Mouse (Mus musculus) hindbrain, embryonic 14.5 days (tissue): ENCODE results near the gene BC051142. TPM values are rescaled to one million over a fixed set of nuclear protein-coding genes. Genes with fewer than 3 reads are reported as not detected.
"Not testable (repeated sequence)": the region's sequence is repeated elsewhere in the genome, so short reads cannot be mapped to it uniquely, and the experiment has no call there.

Experiments used
- ATAC-seq: fragments of 200-750 bp; cut with Nextera tagmentation; 2 replicates; pipeline ENCODE4 v1.8.0; 2017; ENCODE audit warnings: moderate number of reproducible peaks, mild to moderate bottlenecking, moderate TSS enrichment, moderate library complexity; ENCODE audit not compliant: low FRiP score
- DNase-seq: peaks from one replicate; pipeline ENCODE4 v3.0.0-alpha.2; 2015; ENCODE audit warnings: low spot score
- H3K27ac ChIP-seq: fragments of 300-500 bp; sonication (generic); 2 replicates; pipeline ENCODE4 v1.5.1; 2014; ENCODE audit warnings: mild to moderate bottlenecking, moderate library complexity
- H3K27me3 ChIP-seq: fragments of 300-500 bp; sonication (generic); 2 replicates; pipeline ENCODE4 v1.6.1; 2014; ENCODE audit warnings: mild to moderate bottlenecking, low read length, mixed read lengths; ENCODE audit not compliant: control insufficient read depth, insufficient read depth
- H3K36me3 ChIP-seq: fragments of 300-500 bp; sonication (generic); replicated peaks from 2 replicates; pipeline ENCODE4 v1.6.1; 2014; ENCODE audit not compliant: control insufficient read depth, insufficient read depth
- H3K4me1 ChIP-seq: fragments of 300-500 bp; sonication (generic); replicated peaks from 2 replicates; pipeline ENCODE4 v1.6.1; 2014; ENCODE audit warnings: antibody characterized with exemption, low read length, mixed read lengths; ENCODE audit not compliant: control insufficient read depth, insufficient read depth
- H3K4me2 ChIP-seq: fragments of 300-500 bp; sonication (generic); replicated peaks from 2 replicates; pipeline ENCODE4 v1.6.1; 2014; ENCODE audit warnings: mild to moderate bottlenecking, moderate library complexity
- H3K4me3 ChIP-seq: fragments of 300-500 bp; sonication (generic); replicated peaks from 2 replicates; pipeline ENCODE4 v1.5.1; 2014; ENCODE audit warnings: mild to moderate bottlenecking, low read length
- H3K9ac ChIP-seq: fragments of 300-500 bp; sonication (generic); 2 replicates; pipeline ENCODE4 v1.6.1; 2014
- H3K9me3 ChIP-seq: fragments of 300-500 bp; sonication (generic); 2 replicates; pipeline ENCODE4 v1.6.1; 2016; ENCODE audit warnings: low read length; ENCODE audit not compliant: control insufficient read depth
- WGBS: fragments of 180-500 bp; shearing (Covaris S2); extraction: QIAGEN DNeasy Blood & Tissue Kit; methylation state at CpG from one replicate; pipeline ENCODE4 v1.1.7; 2014; 5-methylcytosine and 5-hydroxymethylcytosine counted together
- polyA plus RNA-seq: library from polyadenylated mRNA; unstranded; fragments of >200 nt; fragmentation: Nextera tagmentation; extraction: Ambion mirVana; gene quantifications from 2 replicates; pipeline ENCODE4 v1.2.1, GENCODE M21; 2014

BC051142 gene
- polyA plus RNA-seq, 1 experiment from 2014 or later, result 5.6 TPM

GRCm38 (mm10) chr17:34477238-34478013, 78.8 kb downstream of the BC051142 start, which contains the start of gene Btnl4:
Gene Btnl4, minus strand, starts transcription at chr17:34477318.
- H3K36me3 ChIP-seq, H3K9ac ChIP-seq, H3K4me1 ChIP-seq, DNase-seq, H3K9me3 ChIP-seq, H3K4me3 ChIP-seq, H3K27ac ChIP-seq, H3K4me2 ChIP-seq, ATAC-seq, H3K27me3 ChIP-seq: not testable (repeated sequence)
- WGBS, result 90% methylated on average over 4 of the region's 5 CpGs

DNA sequence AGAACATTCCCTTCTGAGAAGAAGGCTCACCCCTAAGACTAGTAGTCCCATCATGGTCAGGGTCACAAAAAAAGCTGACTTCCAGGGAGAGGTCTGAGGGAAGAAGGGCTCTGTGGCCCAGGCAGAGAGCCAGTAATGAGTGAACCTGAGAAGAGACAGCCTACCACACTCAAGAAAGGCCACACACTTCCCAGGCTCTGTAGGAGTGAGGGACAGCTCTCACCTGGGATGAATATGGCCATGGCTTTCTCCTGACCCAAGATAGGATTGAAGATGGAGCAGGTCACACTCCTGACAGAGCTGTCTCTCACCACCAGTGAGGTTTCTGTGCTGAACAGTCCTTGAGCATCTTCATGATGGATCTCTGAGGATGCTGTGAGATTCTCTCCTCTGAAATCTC, 94.2 kb downstream of the BC051142 start:
- no peak for DNase-seq
- no peak overlapping the region for H3K4me3 ChIP-seq
- ATAC-seq, result no peak
- H3K4me2 ChIP-seq, result no peak overlapping the region
- H3K4me1 ChIP-seq, result no peaks in the 10 kb centered on the region
- H3K9me3 ChIP-seq, result no peaks in the 10 kb centered on the region
- no peak overlapping the region for H3K9ac ChIP-seq
- H3K27ac ChIP-seq, result no peak overlapping the region
- no peaks in the 10 kb centered on the region for H3K27me3 ChIP-seq
- H3K36me3 ChIP-seq, result no peaks in the 10 kb centered on the region

DNA sequence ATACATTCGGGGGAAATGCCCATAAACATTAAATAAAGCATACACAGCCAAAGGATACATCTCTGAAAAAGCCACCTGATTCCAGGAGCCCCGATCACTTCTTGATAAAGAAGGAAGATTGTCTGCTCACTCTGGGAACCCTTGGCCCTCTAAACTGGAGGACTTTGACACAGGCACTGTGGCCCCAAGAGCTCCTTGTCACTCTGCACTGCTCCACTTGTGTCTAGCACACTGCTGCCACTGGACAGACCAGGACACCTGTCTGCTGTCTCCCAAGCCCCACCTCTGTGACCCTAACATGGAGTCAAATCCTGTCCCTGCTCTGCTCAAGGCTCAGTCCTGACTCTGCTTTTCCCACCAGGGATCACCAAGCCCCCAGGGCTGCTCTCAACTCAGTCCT, 96.5 kb downstream of the BC051142 start:
- H3K27ac ChIP-seq, DNase-seq, H3K9ac ChIP-seq, H3K4me2 ChIP-seq, H3K36me3 ChIP-seq, H3K27me3 ChIP-seq, ATAC-seq, H3K4me1 ChIP-seq, H3K9me3 ChIP-seq, H3K4me3 ChIP-seq: not testable (repeated sequence)
- WGBS, result 92% methylated on average over 2 of the region's 2 CpGs

GRCm38 (mm10) chr17:34496539-34496938, 97.9 kb downstream of the BC051142 start:
- no peaks in the 10 kb centered on the region for H3K9me3 ChIP-seq
- no peaks in the 10 kb centered on the region for H3K4me1 ChIP-seq
- no peak overlapping the region for H3K27ac ChIP-seq
- H3K4me3 ChIP-seq, result no peak overlapping the region
- no peaks in the 10 kb centered on the region for H3K36me3 ChIP-seq
- no peak overlapping the region for H3K9ac ChIP-seq
- DNase-seq, result no peak
- ATAC-seq, result no peak
- WGBS, result 86% methylated on average over 1 of the region's 2 CpGs
- no peak overlapping the region for H3K4me2 ChIP-seq
- H3K27me3 ChIP-seq, result no peaks in the 10 kb centered on the region

- not testable (repeated sequence) for H3K27ac ChIP-seq, H3K4me2 ChIP-seq, H3K36me3 ChIP-seq, H3K27me3 ChIP-seq, H3K4me3 ChIP-seq, H3K4me1 ChIP-seq, H3K9me3 ChIP-seq, ATAC-seq, DNase-seq, H3K9ac ChIP-seq
- 89% methylated on average over 3 of the region's 3 CpGs for WGBS
These were observed 98.7 kb downstream of the BC051142 start for GRCm38 (mm10) chr17:34497319-34497718.

DNA sequence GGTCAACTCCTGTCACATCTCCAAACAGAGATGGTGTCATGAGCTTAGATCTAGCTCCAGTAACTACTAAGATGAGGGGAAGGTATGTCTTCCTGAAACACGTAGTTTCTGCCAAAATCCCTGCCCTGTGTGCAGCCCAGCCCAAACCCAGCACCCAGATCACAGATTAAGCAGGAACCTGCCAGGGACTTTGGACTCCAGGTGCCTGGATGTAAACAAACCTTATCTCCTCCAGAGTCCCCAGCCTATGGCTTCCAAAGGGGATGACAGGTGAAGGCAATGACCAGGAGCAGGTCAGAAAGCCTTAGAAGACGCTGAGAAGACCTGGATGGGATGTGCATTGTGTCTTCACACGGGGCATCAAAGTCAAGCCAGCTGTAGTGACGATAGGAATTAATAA, 99.1 kb downstream of the BC051142 start:
- H3K4me3 ChIP-seq, H3K4me2 ChIP-seq, H3K9me3 ChIP-seq, ATAC-seq, H3K9ac ChIP-seq, H3K27me3 ChIP-seq, H3K27ac ChIP-seq, H3K4me1 ChIP-seq, H3K36me3 ChIP-seq, DNase-seq: not testable (repeated sequence)
- WGBS, result 74% methylated on average over 2 of the region's 4 CpGs

- DNase-seq (no peak), ATAC-seq (no peak)
- Histone ChIP-seq H3K4me1 (no peaks in the 10 kb centered on the region), H3K9ac (no peak overlapping the region), H3K36me3 (no peaks in the 10 kb centered on the region), H3K9me3 (no peaks in the 10 kb centered on the region), H3K4me3 (no peak overlapping the region), H3K27me3 (no peaks in the 10 kb centered on the region), H3K27ac (no peak overlapping the region), H3K4me2 (no peak overlapping the region)
These were observed 109.0 kb downstream of the BC051142 start for GRCm38 (mm10) chr17:34507591-34507990.

Other genes starting within 250 kb of the BC051142 start
- 0.72 and 0.76 TPM in 2 replicates for gene H2-DMb1, start 245.7 kb upstream of the BC051142 start, polyA plus RNA-seq
- gene Tap1, start 211.3 kb upstream of the BC051142 start, polyA plus RNA-seq, result 2.2 and 2.6 TPM in 2 replicates
- gene Psmb9, start 211.1 kb upstream of the BC051142 start, polyA plus RNA-seq, result 0.95 and 1.2 TPM in 2 replicates
- 3.6 and 3.8 TPM in 2 replicates for gene Psmb8, start 201.1 kb upstream of the BC051142 start, polyA plus RNA-seq
- 0.72 and 1.6 TPM in 2 replicates for gene Tap2, start 195.3 kb upstream of the BC051142 start, polyA plus RNA-seq
- gene H2-Ob, start 159.9 kb upstream of the BC051142 start, polyA plus RNA-seq, result not detected in 2 replicates
- gene H2-Ab1, start 141.1 kb upstream of the BC051142 start, polyA plus RNA-seq, result 0.80 and 1.8 TPM in 2 replicates
- 0.31 and 0.58 TPM in 2 replicates for gene H2-Aa, start 111.0 kb upstream of the BC051142 start, polyA plus RNA-seq
- 3.9 and 4.2 TPM in 2 replicates for gene H2-Eb1, start 93.0 kb upstream of the BC051142 start, polyA plus RNA-seq
- 0.12 and 0.35 TPM in 2 replicates for gene H2-Eb2, start 73.2 kb upstream of the BC051142 start, polyA plus RNA-seq
- 0.10 TPM in 1 of 2 replicates, not detected in the other for gene Btnl2, start 44.0 kb upstream of the BC051142 start, polyA plus RNA-seq
- not detected in 2 replicates for gene Btnl1, start 21.7 kb upstream of the BC051142 start, polyA plus RNA-seq
- gene Btnl4, start 78.5 kb downstream of the BC051142 start, polyA plus RNA-seq, result not detected in 2 replicates
- gene Btnl6, start 118.5 kb downstream of the BC051142 start, polyA plus RNA-seq, result not detected in 2 replicates
- 11.1 and 12.1 TPM in 2 replicates for gene Notch4, start 165.4 kb downstream of the BC051142 start, polyA plus RNA-seq
- gene Gpsm3, start 191.0 kb downstream of the BC051142 start, polyA plus RNA-seq, result 4.2 and 4.7 TPM in 2 replicates
- 7.1 and 10.5 TPM in 2 replicates for gene Pbx2, start 192.4 kb downstream of the BC051142 start, polyA plus RNA-seq
- 1.1 and 1.4 TPM in 2 replicates for gene Ager, start 199.0 kb downstream of the BC051142 start, polyA plus RNA-seq
- 196 and 211 TPM in 2 replicates for gene Rnf5, start 204.9 kb downstream of the BC051142 start, polyA plus RNA-seq
- 123 and 126 TPM in 2 replicates for gene Agpat1, start 205.4 kb downstream of the BC051142 start, polyA plus RNA-seq
- 8.8 and 11.4 TPM in 2 replicates for gene Egfl8, start 217.2 kb downstream of the BC051142 start, polyA plus RNA-seq
- 22.2 and 25.4 TPM in 2 replicates for gene Ppt2, start 229.7 kb downstream of the BC051142 start, polyA plus RNA-seq
- gene Prrt1, start 230.7 kb downstream of the BC051142 start, polyA plus RNA-seq, result 7.3 and 8.6 TPM in 2 replicates
- gene Fkbpl, start 245.9 kb downstream of the BC051142 start, polyA plus RNA-seq, result 11.7 and 12.9 TPM in 2 replicates
- gene Atf6b, start 248.3 kb downstream of the BC051142 start, polyA plus RNA-seq, result 84.7 and 87.6 TPM in 2 replicates